Mouse (Mus musculus) brain, embryonic 18.5 days (tissue): ENCODE measurements around the gene Tspan5.

ENCODE experiments used
- DNase-seq: peaks from one replicate; pipeline ENCODE4 v3.0.0-alpha.2; 2012; ENCODE audit warnings: low read depth, low spot score

Gene Tspan5

GRCm38 (mm10) chr3:138807795-138808194 is 65.8 kb downstream of the Tspan5 start:
- DNase-seq: no peak

DNA sequence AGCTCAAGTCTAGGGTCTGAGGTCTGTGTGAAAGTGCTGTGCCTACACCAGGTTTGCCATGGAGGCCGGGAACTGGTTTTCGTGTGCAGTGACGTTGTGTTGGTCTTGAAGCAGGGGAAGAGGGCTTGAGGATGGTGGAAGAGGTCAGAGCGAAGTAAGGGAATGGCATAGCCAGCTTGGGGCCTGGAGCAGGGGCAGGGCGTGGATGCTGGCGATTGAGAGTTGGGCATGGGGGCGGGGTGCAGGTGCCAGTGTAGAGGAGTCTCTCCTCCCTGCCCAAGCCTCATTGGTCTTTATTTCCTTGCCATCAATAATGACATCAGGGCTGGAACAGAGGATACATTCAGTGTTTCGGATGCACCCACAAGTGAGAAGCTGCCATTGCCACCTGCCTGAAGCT is 67.5 kb downstream of the Tspan5 start:
- no peak for DNase-seq

DNA sequence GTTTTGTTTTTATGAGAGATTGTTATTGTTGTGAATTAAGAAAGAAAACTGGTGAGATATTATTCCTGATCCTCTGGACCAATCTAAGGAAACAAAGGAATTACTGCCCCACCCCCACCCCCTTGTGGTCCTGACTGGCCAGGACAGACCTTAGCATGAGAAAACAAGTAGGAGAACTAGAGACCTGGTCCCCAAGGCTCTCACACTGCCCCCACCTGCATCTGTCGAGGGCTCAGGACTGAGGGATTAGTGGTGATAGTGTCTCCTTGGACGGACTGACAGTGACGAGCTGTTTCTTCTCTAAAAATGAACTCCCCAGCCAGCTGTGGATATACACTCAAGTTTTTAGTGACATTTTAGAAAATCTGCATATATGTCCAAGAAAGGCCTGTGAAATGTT is 70.6 kb downstream of the Tspan5 start:
- DNase-seq: no peak

DNA sequence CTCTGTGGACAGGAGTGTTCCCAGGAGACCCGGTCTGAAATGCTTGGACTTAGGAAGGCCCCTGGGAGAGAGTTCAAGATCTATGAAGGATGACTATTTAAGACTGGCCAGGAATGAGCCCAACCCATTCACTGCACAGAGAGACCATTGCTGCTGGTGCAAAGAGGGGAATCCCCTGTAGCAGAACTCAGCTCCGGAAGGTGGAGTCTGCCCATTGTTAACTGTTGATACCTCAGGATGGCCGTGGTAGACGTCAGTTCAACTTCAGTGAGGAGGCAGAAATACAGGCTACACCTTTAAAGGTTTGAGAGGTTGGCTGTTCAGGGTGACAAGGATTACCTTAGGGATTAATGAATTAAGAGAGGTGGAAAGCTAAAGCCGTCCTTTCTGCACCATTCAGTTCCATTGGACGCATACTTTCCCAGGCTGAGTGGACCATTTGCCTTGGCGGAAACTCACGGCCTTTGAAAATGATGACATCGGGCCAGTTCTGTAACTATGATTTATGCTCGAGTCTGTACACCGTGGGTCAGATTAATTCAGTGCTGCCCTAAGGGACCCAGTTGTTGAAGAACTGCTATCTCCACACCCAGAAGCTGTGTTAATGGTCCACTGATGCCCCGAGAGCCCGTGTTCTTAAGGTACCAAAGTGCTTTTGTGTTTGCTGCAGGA is 71.3 kb downstream of the Tspan5 start:
- DNase-seq: no peak

DNA sequence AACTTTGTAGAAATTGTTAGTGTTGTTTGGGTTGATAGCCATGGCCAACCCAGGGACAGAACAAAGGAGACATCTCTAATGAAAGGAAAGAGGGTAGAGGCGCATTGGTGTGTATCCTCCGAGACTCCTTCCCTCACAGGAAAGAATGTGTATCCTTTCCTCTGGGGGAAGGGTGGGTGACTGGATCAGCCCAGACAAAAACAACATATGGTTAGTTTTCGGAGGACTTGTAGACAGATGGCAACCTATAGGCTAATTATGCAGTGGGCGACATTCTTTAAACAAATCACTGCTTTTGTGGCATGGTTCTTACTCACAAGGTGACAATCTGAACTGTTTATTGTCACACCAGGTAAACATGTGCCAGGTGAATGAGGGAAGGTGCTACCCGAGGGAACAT is 72.5 kb downstream of the Tspan5 start:
- no peak for DNase-seq

GRCm38 (mm10) chr3:138815127-138815837 is 73.3 kb downstream of the Tspan5 start:
- DNase-seq: no peak

GRCm38 (mm10) chr3:138816888-138817656 is 75.1 kb downstream of the Tspan5 start:
- DNase-seq: no peak

- DNase-seq: no peak
These were observed 77.9 kb downstream of the Tspan5 start for GRCm38 (mm10) chr3:138819862-138820261.

DNA sequence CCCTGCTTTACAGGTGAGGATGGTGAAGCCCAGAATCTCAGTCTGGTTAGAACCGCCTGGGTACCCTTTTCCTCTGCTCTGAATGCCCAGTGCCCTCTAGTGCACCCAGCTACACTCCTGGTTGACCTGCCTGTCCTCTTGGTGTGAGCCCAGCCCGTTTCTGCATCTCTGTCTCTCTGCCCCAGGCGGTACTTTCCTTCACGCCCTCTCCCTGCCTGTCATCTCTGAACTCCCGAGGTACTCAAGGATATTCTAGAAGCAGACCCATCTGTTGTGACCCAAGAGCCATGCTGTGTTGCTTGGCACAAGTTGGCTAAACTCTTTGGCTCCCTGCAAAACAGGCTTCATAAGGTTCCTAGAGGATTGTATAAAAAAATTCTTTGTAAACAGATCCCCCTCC is 78.3 kb downstream of the Tspan5 start:
- no peak for DNase-seq

DNA sequence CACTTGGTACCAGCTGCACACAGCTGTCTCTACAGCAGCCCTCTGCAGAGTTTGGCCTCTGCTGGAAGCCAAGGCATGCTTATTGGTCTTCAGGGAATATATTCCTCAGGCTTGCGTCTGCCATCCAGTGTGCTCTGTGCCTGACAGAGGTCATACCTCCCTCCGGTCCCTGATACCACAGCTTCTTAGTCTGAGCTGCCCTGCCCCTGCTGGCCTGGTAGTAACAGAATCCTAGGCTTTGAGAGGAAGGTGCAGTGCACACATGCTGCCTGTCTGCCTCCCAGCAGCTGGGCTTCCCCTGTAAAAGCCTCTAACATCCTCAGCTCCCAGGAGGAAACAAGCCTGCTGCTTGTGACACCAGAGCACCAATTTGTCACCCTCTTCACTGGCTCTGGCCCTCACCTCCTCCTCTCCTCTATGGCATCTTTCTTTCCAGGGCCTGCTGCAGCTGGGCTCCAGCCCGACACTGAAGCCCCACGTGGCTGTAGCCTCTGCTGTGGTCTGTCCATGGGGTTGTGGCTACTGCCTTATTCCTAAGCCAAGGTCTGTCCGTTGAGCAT is 80.0 kb downstream of the Tspan5 start:
- no peak for DNase-seq

GRCm38 (mm10) chr3:138823857-138824256 is 81.9 kb downstream of the Tspan5 start:
- DNase-seq: no peak

DNA sequence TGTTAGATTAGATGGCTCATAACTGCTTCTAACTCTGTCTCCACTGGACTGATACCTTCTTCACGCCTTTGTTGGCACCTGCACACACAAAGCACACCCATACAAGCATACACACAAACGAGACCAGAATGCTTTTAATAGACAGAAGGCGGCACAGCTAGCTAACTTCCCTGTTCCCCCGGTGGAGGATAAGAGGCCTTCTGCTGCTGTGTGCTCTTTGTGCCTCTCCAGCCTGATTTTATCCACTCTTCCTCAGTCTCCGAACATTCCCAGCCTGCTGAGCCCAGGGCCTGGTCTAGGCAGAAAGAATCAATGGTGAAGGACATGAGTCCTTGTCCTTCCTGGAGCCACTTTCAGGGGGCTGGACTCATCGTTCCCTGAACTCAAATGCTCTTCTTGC is 83.3 kb downstream of the Tspan5 start:
- DNase-seq: no peak

DNA sequence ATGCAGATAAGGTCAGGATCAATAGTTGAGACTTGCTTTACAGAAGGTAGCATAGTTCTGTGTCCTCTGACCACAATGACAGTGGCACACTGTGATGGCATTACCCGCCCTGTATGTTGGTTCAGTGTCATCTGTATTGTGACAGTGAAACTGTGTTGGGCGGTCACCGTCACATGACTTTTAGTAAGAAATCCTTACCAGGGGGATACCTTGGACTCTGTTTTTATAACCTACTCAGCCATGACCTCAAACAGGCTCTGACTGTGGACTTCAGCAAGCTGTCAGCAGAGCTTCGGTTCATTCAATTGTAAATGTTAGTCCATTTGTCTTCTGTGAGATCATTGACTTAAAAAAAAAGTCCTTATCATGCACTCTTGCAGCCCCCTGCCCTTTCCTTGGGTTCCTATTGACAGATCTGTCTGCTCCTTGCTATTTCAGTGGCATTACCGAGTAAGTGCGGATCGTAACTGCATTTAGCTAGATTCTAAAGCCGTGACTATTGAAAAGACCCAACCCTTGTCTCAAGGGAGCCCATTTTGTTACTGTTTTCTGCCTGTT is 84.3 kb downstream of the Tspan5 start:
- no peak for DNase-seq

DNA sequence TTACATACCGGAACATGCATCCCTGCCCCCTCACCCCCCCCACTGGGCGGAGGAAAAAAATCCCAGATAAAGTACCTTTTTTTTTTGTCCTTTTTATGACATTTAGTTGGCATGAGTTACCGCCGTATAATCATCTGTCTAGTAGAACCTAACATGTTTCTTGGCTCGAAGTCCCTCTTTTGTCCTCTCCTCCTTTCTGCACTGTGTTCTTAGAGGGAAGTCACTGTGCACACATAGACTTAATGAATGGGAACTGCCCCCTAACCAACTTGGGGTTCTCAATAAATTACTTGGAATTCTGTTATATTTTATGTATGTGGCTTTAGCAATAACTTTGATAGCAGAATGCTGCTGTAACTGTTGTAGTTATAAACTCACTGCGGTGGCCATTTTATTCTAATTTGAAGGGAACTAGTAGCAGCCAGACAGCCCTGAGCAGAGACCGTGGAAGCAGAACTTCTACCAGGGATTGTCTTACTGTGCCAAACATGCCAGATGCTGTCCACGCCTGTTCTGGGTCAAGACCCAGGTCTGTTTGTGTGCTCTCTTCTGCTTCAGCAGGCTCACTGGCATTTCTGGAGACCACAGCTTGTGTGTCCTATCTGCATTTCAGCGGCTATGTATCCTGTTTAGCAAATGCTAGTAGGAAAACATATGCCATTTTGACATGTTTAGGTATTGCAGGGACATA is 91.0 kb downstream of the Tspan5 start:
- DNase-seq: no peak

- DNase-seq: no peak
These were observed 92.2 kb downstream of the Tspan5 start for GRCm38 (mm10) chr3:138834174-138834573.

GRCm38 (mm10) chr3:138836937-138837336 is 94.9 kb downstream of the Tspan5 start:
- no peak for DNase-seq

- DNase-seq: no peak
These were observed 95.7 kb downstream of the Tspan5 start for GRCm38 (mm10) chr3:138837651-138838050.

- no peak for DNase-seq
These were observed 97.7 kb downstream of the Tspan5 start for GRCm38 (mm10) chr3:138839656-138840055.

GRCm38 (mm10) chr3:138841288-138841687 is 99.3 kb downstream of the Tspan5 start:
- no peak for DNase-seq

DNA sequence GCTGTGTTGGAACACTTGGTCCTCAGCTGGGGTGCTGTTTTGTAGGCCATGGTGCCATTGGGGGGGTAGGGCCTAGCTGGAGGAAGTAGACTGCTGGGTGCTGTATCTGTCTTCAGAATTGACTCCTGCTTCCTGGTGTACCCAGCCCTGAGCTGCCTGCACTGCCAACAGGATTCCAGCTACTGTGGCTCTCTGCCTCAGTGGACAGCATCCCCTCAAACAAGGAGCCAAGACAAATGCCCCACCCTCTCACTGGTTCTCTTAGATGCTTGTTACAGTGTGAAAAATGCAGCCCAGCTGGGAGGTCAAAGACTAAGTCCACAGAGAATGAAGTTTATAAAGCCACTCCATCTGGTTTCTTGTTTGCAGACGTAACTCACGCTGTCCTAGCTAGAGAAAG is 101.2 kb downstream of the Tspan5 start:
- no peak for DNase-seq

DNA sequence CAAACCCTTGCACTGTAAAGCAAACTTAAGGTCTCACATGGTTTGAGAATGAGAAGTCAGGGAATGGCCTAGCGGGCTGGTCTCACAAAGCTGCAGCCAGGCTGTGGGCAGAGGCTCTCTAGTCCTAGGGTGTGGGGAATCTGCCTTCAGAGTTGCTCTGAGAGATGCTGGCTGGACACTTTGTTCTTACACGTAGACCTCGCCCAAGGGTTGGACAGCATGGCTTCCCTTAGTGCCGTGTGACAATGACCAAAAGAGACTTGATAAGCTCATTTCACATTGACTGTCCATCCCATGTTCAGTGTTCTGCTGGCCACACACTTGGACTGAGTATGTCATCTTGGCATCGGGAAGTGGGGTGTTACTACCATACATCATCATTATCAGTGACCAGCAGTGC is 101.6 kb downstream of the Tspan5 start:
- DNase-seq: no peak
